Mouse (Mus musculus): ENCODE measurements at regions not wholly inside any gene's neighbourhood (a gene's known extent, or its start where the extent isn't known, plus 50 kb on each side); places are given as distances from the start of the nearest gene placed in this dataset.
A peak's percentile ranks its signal among the peaks of the same experiment; 100 is the strongest.

DNA sequence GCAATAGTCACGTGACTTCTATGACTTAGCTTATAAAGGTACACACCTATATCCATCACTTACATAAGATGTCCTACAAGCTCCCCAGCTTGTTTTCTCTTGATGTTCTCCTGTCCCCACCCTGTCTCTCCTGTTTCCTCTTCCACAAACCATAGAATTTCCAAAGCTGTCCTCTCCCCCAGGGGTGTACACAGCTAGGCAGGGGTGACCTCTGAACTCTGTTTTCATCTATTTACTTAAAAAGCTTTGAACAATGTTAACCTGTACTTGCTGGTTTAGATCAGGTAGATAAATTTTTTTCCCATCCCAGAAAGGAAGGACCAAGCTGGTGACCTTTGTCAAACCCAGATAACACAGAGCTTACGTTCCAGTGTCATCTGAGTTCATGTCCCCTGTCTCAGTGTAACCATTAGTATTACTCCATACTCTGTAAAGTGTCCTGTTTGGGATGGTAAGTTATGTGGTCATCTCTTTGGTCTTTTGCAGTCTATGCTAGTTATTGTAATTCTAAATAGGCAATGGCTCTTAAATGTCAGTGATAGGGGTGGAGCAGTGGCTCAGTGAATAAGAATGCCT, 89.0 kb downstream of the Prlhr start:
- Histone ChIP-seq H3K4me1 (ENCODE audit: control insufficient read depth, insufficient read depth, low read length) (no peaks in the 10 kb centered on the region), H3K27me3 (ENCODE audit: control insufficient read depth, insufficient read depth, low read length) (no peaks in the 10 kb centered on the region), H3K4me3 (ENCODE audit: control insufficient read depth, low read depth, low read length) (no peak overlapping the region), H3K27ac (ENCODE audit: control insufficient read depth, insufficient read depth, low read depth, low read length) (no peak overlapping the region), H3K36me3 (ENCODE audit: control insufficient read depth, insufficient read depth, low read length) (no peaks in the 10 kb centered on the region)
- TF ChIP-seq POLR2A (IDR thresholded peaks at IDR 0.05; ENCODE audit: control insufficient read depth, low read depth, low read length): no peak
- TF ChIP-seq CTCF (IDR thresholded peaks at IDR 0.05; ENCODE audit: control insufficient read depth, insufficient read depth, insufficient replicate concordance, low read depth, low read length): no peak

DNA sequence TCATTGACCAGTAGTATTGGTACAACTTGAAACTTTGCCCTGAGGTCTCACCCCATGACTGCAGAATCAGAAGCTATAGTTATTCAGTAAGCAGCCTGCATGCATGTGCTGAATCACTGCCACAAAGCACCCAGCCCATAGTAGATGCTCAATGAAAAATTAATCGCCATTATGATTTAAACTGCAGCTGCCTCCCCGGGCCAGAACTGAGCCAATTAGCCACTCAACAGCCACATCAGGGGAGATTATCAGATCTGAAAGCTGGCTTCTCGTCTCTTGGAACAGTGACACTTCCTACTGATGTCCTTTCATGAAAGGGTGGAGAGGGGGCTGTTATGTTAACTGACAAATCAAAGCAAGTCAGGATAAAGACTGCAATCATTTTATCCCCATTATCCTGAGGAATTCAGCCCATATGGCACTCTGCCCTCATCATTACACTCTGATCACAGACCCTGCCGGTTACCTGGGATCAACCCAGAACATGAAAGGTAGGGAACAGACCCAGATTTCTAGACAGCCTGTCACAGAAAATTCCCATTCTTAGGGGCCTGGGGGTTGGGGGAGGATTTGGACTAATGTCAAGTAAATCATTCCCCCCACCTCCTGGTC, 104.0 kb downstream of the Prlhr start:
- Histone ChIP-seq H3K27me3 (ENCODE audit: control insufficient read depth, insufficient read depth, low read length) (no peaks in the 10 kb centered on the region), H3K4me3 (ENCODE audit: control insufficient read depth, low read depth, low read length) (no peak overlapping the region), H3K27ac (ENCODE audit: control insufficient read depth, insufficient read depth, low read depth, low read length) (no peak overlapping the region), H3K4me1 (ENCODE audit: control insufficient read depth, insufficient read depth, low read length) (no peaks in the 10 kb centered on the region), H3K36me3 (ENCODE audit: control insufficient read depth, insufficient read depth, low read length) (no peaks in the 10 kb centered on the region)
- TF ChIP-seq CTCF (IDR thresholded peaks at IDR 0.05; ENCODE audit: control insufficient read depth, insufficient read depth, insufficient replicate concordance, low read depth, low read length) (no peak), POLR2A (IDR thresholded peaks at IDR 0.05; ENCODE audit: control insufficient read depth, low read depth, low read length) (no peak)

DNA sequence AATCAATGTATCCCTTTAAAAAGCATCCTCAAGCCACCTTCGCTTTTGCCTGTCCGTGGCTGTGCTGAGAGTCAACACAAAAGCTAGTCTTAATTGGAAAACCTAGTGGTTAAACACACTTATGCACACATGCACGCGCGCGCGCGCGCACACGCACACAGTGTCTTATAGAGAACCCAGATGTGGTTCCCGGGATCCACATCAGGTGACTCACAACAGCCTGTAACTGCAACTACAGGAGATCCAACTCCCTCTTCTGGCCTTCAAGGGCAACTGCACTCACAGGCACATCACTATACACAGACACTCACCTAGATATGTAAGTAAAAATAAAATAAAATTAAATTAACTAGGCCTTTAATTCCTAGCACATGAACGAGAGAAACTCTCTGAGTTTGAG, 118.4 kb upstream of the Fam204a start:
- TF ChIP-seq CTCF (IDR thresholded peaks at IDR 0.05; ENCODE audit: control insufficient read depth, insufficient read depth, insufficient replicate concordance, low read depth, low read length): no peak
- TF ChIP-seq POLR2A (IDR thresholded peaks at IDR 0.05; ENCODE audit: control insufficient read depth, low read depth, low read length): no peak
- H3K4me1 ChIP-seq (ENCODE audit: control insufficient read depth, insufficient read depth, low read length): no peaks in the 10 kb centered on the region
- H3K4me3 ChIP-seq (ENCODE audit: control insufficient read depth, low read depth, low read length): no peak overlapping the region
- H3K27ac ChIP-seq (ENCODE audit: control insufficient read depth, insufficient read depth, low read depth, low read length): no peak overlapping the region
- H3K36me3 ChIP-seq (ENCODE audit: control insufficient read depth, insufficient read depth, low read length): no peaks in the 10 kb centered on the region
- H3K27me3 ChIP-seq (ENCODE audit: control insufficient read depth, insufficient read depth, low read length): no peaks in the 10 kb centered on the region

DNA sequence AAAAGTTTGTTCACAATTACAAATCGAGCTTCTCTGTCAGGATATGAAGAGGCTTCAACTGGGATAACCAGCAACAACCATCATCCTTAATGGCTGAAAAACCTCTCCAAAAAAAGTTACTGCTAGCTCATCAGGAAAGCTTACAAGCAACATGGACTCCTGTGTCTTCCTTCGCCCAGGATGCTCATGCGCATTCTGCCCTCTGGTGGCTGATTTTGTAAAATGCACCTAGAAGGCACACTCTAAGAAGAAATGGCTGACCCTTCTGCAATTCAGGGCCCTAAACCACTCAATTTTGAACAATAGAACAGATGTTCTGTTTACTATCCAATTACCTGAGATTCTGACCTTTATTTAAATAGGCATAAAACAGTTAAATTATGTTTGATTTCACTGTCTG, 115.0 kb upstream of the Fam204a start:
- TF ChIP-seq CTCF (IDR thresholded peaks at IDR 0.05; ENCODE audit: control insufficient read depth, insufficient read depth, insufficient replicate concordance, low read depth, low read length) (peak; percentile 66; the same call in 1 of the 2 replicates), POLR2A (IDR thresholded peaks at IDR 0.05; ENCODE audit: control insufficient read depth, low read depth, low read length) (no peak)
- Histone ChIP-seq H3K27me3 (ENCODE audit: control insufficient read depth, insufficient read depth, low read length) (no peaks in the 10 kb centered on the region), H3K27ac (ENCODE audit: control insufficient read depth, insufficient read depth, low read depth, low read length) (no peak overlapping the region), H3K4me1 (ENCODE audit: control insufficient read depth, insufficient read depth, low read length) (no peaks in the 10 kb centered on the region), H3K36me3 (ENCODE audit: control insufficient read depth, insufficient read depth, low read length) (no peaks in the 10 kb centered on the region), H3K4me3 (ENCODE audit: control insufficient read depth, low read depth, low read length) (no peak overlapping the region)

DNA sequence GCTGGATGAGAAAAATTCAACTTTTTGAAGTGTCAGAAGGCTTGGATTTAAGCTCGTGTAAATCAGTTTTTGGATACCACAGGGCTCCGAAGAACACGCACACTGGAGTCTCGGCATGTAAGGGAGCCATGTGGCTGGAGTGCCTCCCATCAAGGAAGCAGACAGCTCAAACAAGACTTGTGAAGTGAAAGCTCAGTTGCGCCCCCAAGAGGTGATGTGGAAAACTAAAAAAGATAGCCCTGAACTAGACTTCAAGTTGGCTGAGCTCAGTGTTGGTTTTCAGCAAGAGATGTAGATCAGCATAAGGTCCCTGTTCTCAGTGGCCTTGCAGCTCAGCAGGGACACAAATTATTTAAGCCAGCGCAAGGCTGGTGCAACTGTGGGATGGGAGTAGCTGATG, 113.7 kb upstream of the Fam204a start:
- Histone ChIP-seq H3K4me3 (ENCODE audit: control insufficient read depth, low read depth, low read length) (no peak overlapping the region), H3K4me1 (ENCODE audit: control insufficient read depth, insufficient read depth, low read length) (no peaks in the 10 kb centered on the region), H3K27me3 (ENCODE audit: control insufficient read depth, insufficient read depth, low read length) (no peaks in the 10 kb centered on the region), H3K27ac (ENCODE audit: control insufficient read depth, insufficient read depth, low read depth, low read length) (no peak overlapping the region), H3K36me3 (ENCODE audit: control insufficient read depth, insufficient read depth, low read length) (no peaks in the 10 kb centered on the region)
- no peak for TF ChIP-seq POLR2A (IDR thresholded peaks at IDR 0.05; ENCODE audit: control insufficient read depth, low read depth, low read length)
- no peak for TF ChIP-seq CTCF (IDR thresholded peaks at IDR 0.05; ENCODE audit: control insufficient read depth, insufficient read depth, insufficient replicate concordance, low read depth, low read length)

DNA sequence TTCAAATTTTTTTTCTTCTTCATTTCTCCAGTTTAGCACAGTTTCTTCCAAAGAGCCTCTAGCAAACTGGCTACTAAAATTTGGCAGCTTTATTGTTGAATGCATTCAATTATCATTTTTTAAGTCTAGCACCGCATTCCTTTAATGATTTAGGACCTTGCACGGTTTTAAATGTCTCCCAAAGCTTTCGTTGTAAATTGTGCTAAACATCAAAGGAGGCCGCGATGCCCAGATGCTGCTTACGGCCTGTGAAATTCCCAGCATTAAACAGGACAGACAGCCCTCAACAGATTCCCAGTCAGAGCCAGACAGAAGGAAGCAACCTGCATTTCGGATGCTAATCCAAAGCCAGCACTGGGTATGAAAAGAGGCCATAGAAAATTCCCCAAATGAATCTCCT, 108.0 kb upstream of the Fam204a start:
- no peak overlapping the region for H3K27ac ChIP-seq (ENCODE audit: control insufficient read depth, insufficient read depth, low read depth, low read length)
- no peaks in the 10 kb centered on the region for H3K27me3 ChIP-seq (ENCODE audit: control insufficient read depth, insufficient read depth, low read length)
- H3K4me3 ChIP-seq (ENCODE audit: control insufficient read depth, low read depth, low read length): no peak overlapping the region
- TF ChIP-seq POLR2A (IDR thresholded peaks at IDR 0.05; ENCODE audit: control insufficient read depth, low read depth, low read length): no peak
- TF ChIP-seq CTCF (IDR thresholded peaks at IDR 0.05; ENCODE audit: control insufficient read depth, insufficient read depth, insufficient replicate concordance, low read depth, low read length): no peak
- no peaks in the 10 kb centered on the region for H3K4me1 ChIP-seq (ENCODE audit: control insufficient read depth, insufficient read depth, low read length)
- no peaks in the 10 kb centered on the region for H3K36me3 ChIP-seq (ENCODE audit: control insufficient read depth, insufficient read depth, low read length)

DNA sequence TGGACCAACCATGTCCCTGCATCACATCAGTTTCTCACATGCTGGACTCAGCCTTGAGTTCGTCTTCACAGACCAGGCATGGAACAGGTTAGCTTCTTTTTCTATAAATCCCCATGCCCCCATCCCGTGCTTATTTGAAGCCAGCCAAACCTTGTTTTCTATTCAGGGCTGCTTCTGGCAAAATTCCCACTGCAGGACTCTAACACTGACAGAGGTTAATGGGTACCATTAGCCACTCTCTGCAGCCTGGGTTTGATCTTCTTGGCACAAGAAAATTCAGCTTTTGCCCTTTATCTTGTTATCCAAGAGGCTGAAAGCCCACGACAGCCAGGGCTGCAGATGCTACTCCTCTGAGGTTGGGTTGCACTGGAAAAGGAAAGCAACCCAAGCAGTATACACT, 101.8 kb upstream of the Fam204a start:
- Histone ChIP-seq H3K36me3 (ENCODE audit: control insufficient read depth, insufficient read depth, low read length) (no peaks in the 10 kb centered on the region), H3K27me3 (ENCODE audit: control insufficient read depth, insufficient read depth, low read length) (no peaks in the 10 kb centered on the region), H3K4me1 (ENCODE audit: control insufficient read depth, insufficient read depth, low read length) (no peaks in the 10 kb centered on the region), H3K27ac (ENCODE audit: control insufficient read depth, insufficient read depth, low read depth, low read length) (no peak overlapping the region), H3K4me3 (ENCODE audit: control insufficient read depth, low read depth, low read length) (no peak overlapping the region)
- TF ChIP-seq POLR2A (IDR thresholded peaks at IDR 0.05; ENCODE audit: control insufficient read depth, low read depth, low read length) (no peak), CTCF (IDR thresholded peaks at IDR 0.05; ENCODE audit: control insufficient read depth, insufficient read depth, insufficient replicate concordance, low read depth, low read length) (no peak)

All from testis, adult 2 months (tissue).